Mouse (Mus musculus): ENCODE measurements around the gene Btbd8. TPM values are rescaled to one million over a fixed set of nuclear protein-coding genes. Genes with fewer than 3 reads are reported as not detected.

The Btbd8 gene
- polyA plus RNA-seq, 1 experiment from 2014 or later = 10.3 TPM

DNA sequence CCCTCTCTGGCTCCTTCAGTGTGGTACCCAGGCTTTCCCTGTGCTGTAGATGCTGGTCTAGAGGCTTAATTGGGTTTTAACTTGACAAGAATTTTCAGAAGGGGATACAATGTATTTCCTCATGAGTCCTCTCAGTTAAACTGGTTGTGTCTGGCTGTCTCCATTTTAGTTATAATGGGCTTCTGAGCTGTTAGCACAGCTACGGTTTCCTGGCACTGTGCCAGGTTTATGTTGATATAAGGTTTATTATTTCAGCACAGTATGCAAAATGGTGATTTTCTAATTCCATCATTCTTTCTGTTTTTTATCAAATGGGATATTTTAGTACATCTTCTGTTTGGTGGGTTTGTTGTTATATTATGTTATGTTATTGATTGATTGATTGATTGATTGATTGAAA, 16.1 kb upstream of the Btbd8 start:
- no peaks in the 10 kb centered on the region for H3K4me1 ChIP-seq
- H3K4me2 ChIP-seq (replicated peaks) = no peak overlapping the region
- H3K9ac ChIP-seq = no peak overlapping the region
- H3K27ac ChIP-seq = no peak overlapping the region
- no peak overlapping the region for H3K4me3 ChIP-seq
- H3K36me3 ChIP-seq = no peaks in the 10 kb centered on the region
- no peaks in the 10 kb centered on the region for H3K27me3 ChIP-seq
- no peaks in the 10 kb centered on the region for H3K9me3 ChIP-seq (replicated peaks)
- WGBS = 73% methylated on average over 1 of the region's 1 CpGs
- no peak for ATAC-seq (ENCODE audit: low FRiP score)

DNA sequence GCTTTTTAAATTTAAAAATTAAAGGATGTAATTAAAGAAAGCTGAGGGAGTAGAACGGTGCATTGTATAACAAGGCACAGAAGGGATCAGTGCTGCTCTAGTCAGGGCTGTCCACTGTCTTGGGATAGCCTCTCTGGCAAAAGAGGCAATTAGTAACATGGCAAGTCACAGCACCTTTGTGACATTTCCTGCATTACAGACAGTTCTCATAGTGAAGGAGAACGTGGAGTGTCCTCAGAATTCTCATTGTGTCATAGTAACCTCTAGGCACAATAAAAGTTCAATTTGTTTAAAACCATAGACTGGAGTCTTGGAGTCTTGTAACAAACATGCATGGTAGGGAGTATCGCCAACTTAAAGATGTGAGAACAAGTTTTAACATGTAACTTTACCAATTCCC, 6.5 kb upstream of the Btbd8 start, which contains the start of gene Lpcat2b:
Gene Lpcat2b (plus strand): TSS at position 301 of the 400 bp plus-strand sequence.
- no peak within 1 kb of the TSS for H3K4me2 ChIP-seq (replicated peaks)
- WGBS = 78% methylated on average over 3 of the region's 3 CpGs
- no peaks in the 10 kb centered on the region for H3K27me3 ChIP-seq
- no peaks in the 10 kb centered on the region for H3K9me3 ChIP-seq (replicated peaks)
- no peak for ATAC-seq (ENCODE audit: low FRiP score)
- no peak within 1 kb of the TSS for H3K9ac ChIP-seq
- H3K4me1 ChIP-seq = no peaks in the 10 kb centered on the region
- H3K27ac ChIP-seq = no peak within 1 kb of the TSS
- no peak within 1 kb of the TSS for H3K4me3 ChIP-seq
- H3K36me3 ChIP-seq = no peaks in the 10 kb centered on the region

DNA sequence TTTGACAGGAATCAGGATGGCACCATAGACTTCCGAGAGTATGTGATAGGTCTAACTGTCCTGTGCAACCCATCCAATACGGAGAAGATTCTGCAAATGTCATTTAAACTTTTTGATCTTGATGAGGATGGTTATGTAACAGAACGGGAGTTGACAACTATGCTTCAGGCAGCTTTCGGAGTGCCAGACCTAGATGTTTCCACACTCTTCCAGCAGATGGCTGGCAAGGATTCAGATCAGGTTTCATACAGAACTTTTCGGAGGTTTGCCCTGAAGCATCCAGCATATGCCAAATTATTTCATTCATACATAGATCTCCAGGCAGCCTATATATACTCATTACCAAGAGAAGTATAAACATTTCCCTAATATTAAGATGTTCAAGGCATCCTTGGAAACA, 3.8 kb upstream of the Btbd8 start:
- Histone ChIP-seq H3K27ac (no peak overlapping the region), H3K4me1 (peaks cover 5% of the 10 kb centered on the region), H3K9ac (no peak overlapping the region), H3K36me3 (no peaks in the 10 kb centered on the region), H3K4me2 (replicated peaks) (no peak overlapping the region), H3K4me3 (no peak overlapping the region), H3K27me3 (no peaks in the 10 kb centered on the region), H3K9me3 (replicated peaks) (no peaks in the 10 kb centered on the region)
- 81% methylated on average over 5 of the region's 5 CpGs for WGBS
- ATAC-seq (ENCODE audit: low FRiP score) = no peak

DNA sequence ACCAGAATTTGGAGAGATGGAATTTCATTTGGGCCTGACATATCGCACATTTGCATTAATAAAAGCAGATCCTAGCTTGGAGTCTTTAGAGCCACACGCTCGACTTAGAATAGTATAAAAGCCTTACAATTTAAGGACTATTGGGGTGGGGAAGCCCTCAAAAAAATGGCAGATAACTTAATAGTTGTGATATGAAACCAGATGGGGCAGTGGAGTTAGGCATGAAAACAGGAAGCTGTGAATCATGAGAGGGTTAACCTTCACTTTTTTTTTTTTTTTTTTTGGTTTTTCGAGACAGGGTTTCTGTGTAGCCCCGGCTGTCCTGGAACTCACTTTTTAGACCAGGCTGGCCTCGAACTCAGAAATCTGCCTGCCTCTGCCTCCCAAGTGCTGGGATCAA, 1.6 kb upstream of the Btbd8 start:
- WGBS = 95% methylated on average over 6 of the region's 6 CpGs

DNA sequence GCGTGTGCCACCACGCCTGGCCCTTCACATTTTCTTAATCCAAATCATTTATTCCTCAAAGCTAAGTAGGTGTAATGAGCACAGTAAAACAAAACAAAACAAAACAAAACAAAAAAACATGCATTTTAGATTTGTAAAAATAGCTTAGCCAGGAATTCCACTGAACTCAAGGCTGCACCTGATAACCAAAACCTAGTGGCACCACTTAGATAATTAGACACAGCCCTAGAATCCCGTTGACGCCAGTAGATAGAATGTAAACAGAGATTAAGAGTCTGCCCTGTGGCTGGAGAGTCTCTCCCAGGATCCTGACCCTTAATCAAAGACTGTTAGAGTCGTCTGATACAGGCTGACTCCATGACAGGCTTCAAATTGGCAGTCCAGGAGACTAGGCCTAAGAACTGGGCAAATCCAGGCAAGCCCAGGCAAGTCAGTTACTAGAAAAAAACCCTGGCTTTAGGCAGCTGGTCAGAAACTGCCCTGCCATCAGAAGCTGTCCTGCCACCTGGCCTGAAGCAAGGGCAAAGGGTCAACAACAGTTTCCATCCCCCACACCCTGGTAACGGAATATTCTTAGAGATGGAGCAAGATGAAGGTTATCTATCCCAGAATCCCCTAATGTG, 1.1 kb upstream of the Btbd8 start:
- no peak for ATAC-seq (ENCODE audit: low FRiP score)
- 83% methylated on average over 6 of the region's 6 CpGs for WGBS
- peak overlapping the region; percentile 65; the same call in 1 of the 2 replicates for H3K4me2 ChIP-seq (replicated peaks)
- peaks cover 5% of the 10 kb centered on the region for H3K4me1 ChIP-seq
- no peak overlapping the region for H3K9ac ChIP-seq
- H3K27ac ChIP-seq = no peak overlapping the region
- no peaks in the 10 kb centered on the region for H3K9me3 ChIP-seq (replicated peaks)
- no peak overlapping the region for H3K4me3 ChIP-seq
- H3K27me3 ChIP-seq = no peaks in the 10 kb centered on the region
- H3K36me3 ChIP-seq = no peaks in the 10 kb centered on the region

More for the DNA sequence above, 1.6 kb upstream of the Btbd8 start:
- no peak for ATAC-seq (ENCODE audit: low FRiP score)
- H3K4me2 ChIP-seq (replicated peaks) = no peak overlapping the region
- H3K4me3 ChIP-seq = no peak overlapping the region
- H3K27ac ChIP-seq = no peak overlapping the region
- no peak overlapping the region for H3K9ac ChIP-seq
- no peaks in the 10 kb centered on the region for H3K9me3 ChIP-seq (replicated peaks)
- H3K36me3 ChIP-seq = no peaks in the 10 kb centered on the region
- no peaks in the 10 kb centered on the region for H3K27me3 ChIP-seq
- H3K4me1 ChIP-seq = peaks cover 5% of the 10 kb centered on the region

DNA sequence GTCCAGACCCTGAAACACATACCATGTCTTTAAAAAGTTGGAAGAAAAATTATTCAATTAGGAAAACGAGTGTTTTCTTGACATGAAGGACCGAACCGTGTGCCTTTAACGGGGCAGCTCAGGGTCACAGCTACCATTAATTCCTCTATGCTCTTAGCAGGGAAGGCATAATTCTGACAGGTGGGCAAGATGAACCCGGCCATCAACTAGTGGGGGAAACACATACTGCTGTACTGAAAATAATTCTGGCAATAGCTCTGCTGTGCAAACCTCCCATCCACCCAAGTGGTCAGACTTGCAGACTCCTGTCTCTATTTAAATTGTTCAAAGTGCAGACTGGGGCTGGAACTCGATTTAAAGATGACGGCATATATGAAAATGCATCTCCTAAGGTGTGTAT, 556 bp downstream of the Btbd8 start:
- no peaks in the 10 kb centered on the region for H3K27me3 ChIP-seq
- H3K4me2 ChIP-seq (replicated peaks) = peak overlapping the region; percentile 65
- H3K27ac ChIP-seq = peak overlapping the region; percentile 89
- no peaks in the 10 kb centered on the region for H3K9me3 ChIP-seq (replicated peaks)
- H3K36me3 ChIP-seq = no peaks in the 10 kb centered on the region
- peak; percentile 14; the same call in 1 of the 2 replicates for ATAC-seq (ENCODE audit: low FRiP score)
- 26% methylated on average over 7 of the region's 7 CpGs for WGBS
- peak overlapping the region; percentile 92 for H3K9ac ChIP-seq
- peaks cover 5% of the 10 kb centered on the region for H3K4me1 ChIP-seq
- H3K4me3 ChIP-seq = peak overlapping the region; percentile 83

DNA sequence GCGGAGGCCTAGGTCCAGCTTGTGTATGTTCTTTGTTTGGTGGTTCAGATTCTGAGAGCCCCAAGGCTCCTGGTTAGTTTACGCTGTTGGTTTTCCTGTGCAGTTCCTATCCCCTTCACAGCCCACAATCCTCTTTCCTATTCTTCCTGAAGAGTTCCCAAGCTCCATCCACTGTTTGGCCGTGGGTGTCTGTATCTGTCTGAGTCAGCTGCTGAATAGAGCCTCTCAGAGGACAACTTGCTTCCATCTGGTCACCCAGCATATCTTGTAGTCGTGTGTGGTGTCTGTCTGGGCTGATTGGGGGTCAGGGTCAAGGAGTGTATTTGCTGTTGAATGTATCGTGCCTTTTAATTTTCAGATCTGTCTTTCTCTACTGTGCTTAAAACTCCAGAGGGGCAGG, 4.1 kb downstream of the Btbd8 start:
- no peak overlapping the region for H3K4me3 ChIP-seq
- no peak for ATAC-seq (ENCODE audit: low FRiP score)
- H3K27me3 ChIP-seq = no peaks in the 10 kb centered on the region
- 87% methylated on average over 5 of the region's 5 CpGs for WGBS
- H3K36me3 ChIP-seq = no peaks in the 10 kb centered on the region
- no peak overlapping the region for H3K9ac ChIP-seq
- H3K4me2 ChIP-seq (replicated peaks) = no peak overlapping the region
- H3K9me3 ChIP-seq (replicated peaks) = no peaks in the 10 kb centered on the region
- no peak overlapping the region for H3K27ac ChIP-seq
- peaks cover 5% of the 10 kb centered on the region for H3K4me1 ChIP-seq

DNA sequence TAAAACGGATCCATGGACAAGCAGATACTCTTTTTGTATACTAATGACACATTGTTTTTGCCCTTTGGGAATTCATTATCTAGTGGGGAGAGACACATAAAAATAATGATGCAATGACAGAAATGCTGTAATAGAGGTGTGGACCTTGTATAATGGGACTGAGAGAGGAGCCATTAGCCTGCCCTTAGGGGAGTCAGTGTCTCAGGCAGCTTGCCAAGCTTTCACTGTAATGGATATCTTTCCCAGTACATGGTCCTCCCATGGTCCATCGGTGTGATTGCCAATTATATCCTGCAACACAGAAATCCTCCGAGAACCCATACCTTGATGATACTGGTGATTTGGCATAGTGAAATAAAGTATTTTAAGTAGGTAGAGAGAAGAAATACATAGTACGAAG, 6.5 kb downstream of the Btbd8 start:
- no peak for ATAC-seq (ENCODE audit: low FRiP score)
- H3K4me2 ChIP-seq (replicated peaks) = no peak overlapping the region
- no peak overlapping the region for H3K4me3 ChIP-seq
- no peak overlapping the region for H3K9ac ChIP-seq
- no peaks in the 10 kb centered on the region for H3K36me3 ChIP-seq
- H3K27me3 ChIP-seq = no peaks in the 10 kb centered on the region
- no peaks in the 10 kb centered on the region for H3K9me3 ChIP-seq (replicated peaks)
- no peaks in the 10 kb centered on the region for H3K4me1 ChIP-seq
- WGBS = 81% methylated on average over 4 of the region's 4 CpGs
- H3K27ac ChIP-seq = no peak overlapping the region

DNA sequence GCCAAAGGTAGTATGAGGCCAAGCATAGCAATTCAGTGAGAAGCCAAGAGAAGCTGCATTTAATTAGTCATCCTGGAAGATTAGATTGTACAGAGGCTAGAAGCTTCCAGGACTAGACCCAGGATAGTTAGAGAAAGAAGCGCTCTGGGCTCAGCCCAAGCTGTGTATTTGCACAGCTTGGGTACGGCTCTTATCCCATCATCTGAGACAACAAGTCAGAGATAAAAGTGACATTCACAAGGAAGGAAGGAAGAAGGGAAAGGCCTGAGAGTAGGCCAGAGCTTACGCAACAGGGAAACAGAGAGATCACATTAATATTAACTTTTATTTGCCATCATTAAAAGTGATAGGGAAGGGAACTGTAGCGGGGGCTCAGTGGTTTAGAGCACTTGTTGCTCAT, 10.2 kb downstream of the Btbd8 start:
- Histone ChIP-seq H3K4me1 (no peaks in the 10 kb centered on the region), H3K27me3 (no peaks in the 10 kb centered on the region), H3K4me3 (no peak overlapping the region), H3K36me3 (no peaks in the 10 kb centered on the region), H3K9ac (no peak overlapping the region), H3K27ac (no peak overlapping the region), H3K4me2 (replicated peaks) (no peak overlapping the region), H3K9me3 (replicated peaks) (no peaks in the 10 kb centered on the region)
- 91% methylated on average over 4 of the region's 4 CpGs for WGBS
- no peak for ATAC-seq (ENCODE audit: low FRiP score)

DNA sequence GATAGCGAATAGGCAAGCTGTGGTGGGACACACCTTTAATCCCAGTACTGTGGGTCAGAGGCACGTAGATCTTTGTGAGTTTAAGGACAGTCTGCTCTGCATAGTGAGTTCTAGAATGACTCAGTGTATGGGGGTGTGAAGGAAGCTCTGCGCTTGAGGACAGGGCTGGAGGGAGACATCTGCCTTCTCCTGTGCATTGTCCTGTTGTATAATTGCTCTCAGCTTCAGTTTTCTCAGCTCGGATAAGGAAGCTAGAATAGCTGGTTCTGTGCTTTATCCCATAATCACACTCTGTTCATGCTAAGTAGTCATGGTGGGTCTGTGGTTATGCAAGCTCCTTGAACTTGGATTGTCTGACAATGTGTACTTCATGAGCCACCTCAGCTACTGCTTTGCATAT, 11.0 kb downstream of the Btbd8 start:
- no peak for ATAC-seq (ENCODE audit: low FRiP score)
- H3K4me2 ChIP-seq (replicated peaks) = no peak overlapping the region
- 89% methylated on average over 4 of the region's 4 CpGs for WGBS
- no peaks in the 10 kb centered on the region for H3K9me3 ChIP-seq (replicated peaks)
- H3K9ac ChIP-seq = no peak overlapping the region
- H3K27me3 ChIP-seq = no peaks in the 10 kb centered on the region
- H3K27ac ChIP-seq = no peak overlapping the region
- H3K36me3 ChIP-seq = no peaks in the 10 kb centered on the region
- H3K4me3 ChIP-seq = no peak overlapping the region
- H3K4me1 ChIP-seq = no peaks in the 10 kb centered on the region

DNA sequence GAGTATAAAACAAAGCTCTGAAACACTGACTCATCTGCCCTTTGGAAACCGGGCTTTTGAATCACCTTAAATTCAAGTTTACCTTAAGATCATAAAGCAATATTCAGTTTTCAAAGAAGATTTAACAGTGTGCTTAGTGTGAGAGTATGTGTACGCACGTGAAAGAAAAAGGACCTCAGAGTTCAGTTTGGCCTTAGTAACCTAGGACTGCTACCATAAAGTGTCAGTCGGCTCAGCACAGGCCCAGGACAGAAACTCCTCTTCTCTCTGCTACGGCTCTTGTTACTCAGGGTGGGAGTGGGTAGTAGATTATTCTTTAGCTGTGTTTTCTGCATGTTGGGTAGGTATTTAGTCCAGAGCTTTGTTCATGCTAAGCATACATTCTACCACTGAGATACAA, 11.8 kb downstream of the Btbd8 start:
- Histone ChIP-seq H3K4me1 (no peaks in the 10 kb centered on the region), H3K4me2 (replicated peaks) (no peak overlapping the region), H3K9ac (no peak overlapping the region), H3K4me3 (no peak overlapping the region), H3K9me3 (replicated peaks) (no peaks in the 10 kb centered on the region), H3K27ac (no peak overlapping the region), H3K36me3 (no peaks in the 10 kb centered on the region), H3K27me3 (no peaks in the 10 kb centered on the region)
- 93% methylated on average over 5 of the region's 5 CpGs for WGBS
- no peak for ATAC-seq (ENCODE audit: low FRiP score)

DNA sequence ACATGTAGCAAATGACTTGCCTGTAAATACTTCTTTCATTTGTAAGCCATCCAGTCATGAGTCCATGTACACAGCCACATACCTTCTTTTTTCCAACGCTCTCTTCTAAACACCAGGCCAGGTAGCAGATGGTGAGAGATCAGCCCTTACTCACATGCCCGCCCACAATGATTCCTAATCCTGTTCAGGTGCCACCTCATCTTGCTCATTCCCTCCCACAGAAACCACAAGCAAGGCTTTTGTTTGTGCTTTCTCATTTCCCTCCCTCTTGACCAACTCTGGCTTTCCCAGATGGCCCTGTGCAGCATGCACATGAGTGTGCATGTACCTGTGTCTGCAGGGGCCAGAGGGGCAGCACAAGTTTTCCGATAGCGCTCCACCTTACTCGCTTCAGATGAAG, 12.5 kb downstream of the Btbd8 start:
- ATAC-seq (ENCODE audit: low FRiP score) = no peak
- WGBS = 93% methylated on average over 5 of the region's 5 CpGs
- Histone ChIP-seq H3K4me3 (no peak overlapping the region), H3K36me3 (no peaks in the 10 kb centered on the region), H3K4me2 (replicated peaks) (no peak overlapping the region), H3K27ac (no peak overlapping the region), H3K27me3 (no peaks in the 10 kb centered on the region), H3K9me3 (replicated peaks) (no peaks in the 10 kb centered on the region), H3K4me1 (no peaks in the 10 kb centered on the region), H3K9ac (no peak overlapping the region)

All from hindbrain, embryonic 12.5 days (tissue).